Mouse (Mus musculus): Measurements from ENCODE around the gene Orc4. TPM values are rescaled to one million over a fixed set of nuclear protein-coding genes. Genes with fewer than 3 reads are reported as not detected.
"Not testable (repeated sequence)": the region's sequence is repeated elsewhere in the genome, so short reads cannot be mapped to it uniquely, and the experiment has no call there.

Gene Orc4
- polyA plus RNA-seq, 1 experiment, result 58.2 TPM

DNA sequence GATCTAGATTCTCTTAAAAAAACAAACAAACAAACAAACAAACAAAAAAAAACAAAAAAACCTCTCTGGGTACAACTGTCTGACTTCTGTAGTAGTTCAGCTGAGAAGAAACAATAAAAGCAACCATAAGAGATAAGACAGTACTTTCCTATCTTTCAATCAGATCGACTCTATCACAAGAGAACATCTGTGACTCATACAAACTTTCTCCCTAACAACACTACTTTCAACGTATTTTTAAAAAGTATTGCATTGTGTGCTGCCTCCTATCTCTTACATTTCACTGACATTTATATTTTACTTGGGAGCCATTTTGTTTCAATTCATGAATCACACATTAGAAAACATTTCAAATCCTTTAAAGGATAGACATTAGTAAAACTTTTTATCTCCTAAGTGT is 15.0 kb downstream of the Orc4 start:
- no peaks in the 10 kb centered on the region for H3K27me3 ChIP-seq (ENCODE audit: control insufficient read depth, insufficient read depth, low read length)
- DNase-seq, result no peak
- TF ChIP-seq CTCF (IDR thresholded peaks at IDR 0.05; ENCODE audit: borderline replicate concordance, insufficient read depth, low read depth, low read length) (no peak), POLR2A (IDR thresholded peaks at IDR 0.05; ENCODE audit: borderline replicate concordance, insufficient read depth, low read length) (no peak)
- H3K4me1 ChIP-seq (ENCODE audit: control insufficient read depth, insufficient read depth, low read length), result no peaks in the 10 kb centered on the region
- no peak overlapping the region for H3K4me3 ChIP-seq (replicated peaks; ENCODE audit: insufficient read depth, low read depth, low read length)
- H3K27ac ChIP-seq (ENCODE audit: insufficient read depth, low read length), result no peak overlapping the region
- WGBS, result 89% methylated on average over 2 of the region's 2 CpGs

- Histone ChIP-seq H3K4me3 (replicated peaks; ENCODE audit: insufficient read depth, low read depth, low read length) (no peak overlapping the region), H3K27me3 (ENCODE audit: control insufficient read depth, insufficient read depth, low read length) (no peaks in the 10 kb centered on the region), H3K27ac (ENCODE audit: insufficient read depth, low read length) (no peak overlapping the region), H3K4me1 (ENCODE audit: control insufficient read depth, insufficient read depth, low read length) (no peaks in the 10 kb centered on the region)
- no peak for DNase-seq
- TF ChIP-seq POLR2A (IDR thresholded peaks at IDR 0.05; ENCODE audit: borderline replicate concordance, insufficient read depth, low read length), result no peak
- no peak for TF ChIP-seq CTCF (IDR thresholded peaks at IDR 0.05; ENCODE audit: borderline replicate concordance, insufficient read depth, low read depth, low read length)
Observed at GRCm38 (mm10) chr2:48915832-48916231, 34.2 kb downstream of the Orc4 start.

- DNase-seq, result no peak
- no peak overlapping the region for H3K27ac ChIP-seq (ENCODE audit: insufficient read depth, low read length)
- H3K4me1 ChIP-seq (ENCODE audit: control insufficient read depth, insufficient read depth, low read length), result no peaks in the 10 kb centered on the region
- WGBS, result 49% methylated on average over 1 of the region's 1 CpGs
- H3K4me3 ChIP-seq (replicated peaks; ENCODE audit: insufficient read depth, low read depth, low read length), result no peak overlapping the region
- TF ChIP-seq CTCF (IDR thresholded peaks at IDR 0.05; ENCODE audit: borderline replicate concordance, insufficient read depth, low read depth, low read length), result 0 out of 2 replicates have a peak, but pooled peaks have one; percentile 35
- no peak for TF ChIP-seq POLR2A (IDR thresholded peaks at IDR 0.05; ENCODE audit: borderline replicate concordance, insufficient read depth, low read length)
- no peaks in the 10 kb centered on the region for H3K27me3 ChIP-seq (ENCODE audit: control insufficient read depth, insufficient read depth, low read length)
Observed at GRCm38 (mm10) chr2:48914185-48914584, 35.9 kb downstream of the Orc4 start.

- Histone ChIP-seq H3K4me3 (replicated peaks; ENCODE audit: insufficient read depth, low read depth, low read length) (no peak overlapping the region), H3K27me3 (ENCODE audit: control insufficient read depth, insufficient read depth, low read length) (no peaks in the 10 kb centered on the region), H3K4me1 (ENCODE audit: control insufficient read depth, insufficient read depth, low read length) (no peaks in the 10 kb centered on the region), H3K27ac (ENCODE audit: insufficient read depth, low read length) (no peak overlapping the region)
- DNase-seq, result peak in 1 of 2 experiments; percentile 21
- TF ChIP-seq POLR2A (IDR thresholded peaks at IDR 0.05; ENCODE audit: borderline replicate concordance, insufficient read depth, low read length) (no peak), CTCF (IDR thresholded peaks at IDR 0.05; ENCODE audit: borderline replicate concordance, insufficient read depth, low read depth, low read length) (peak; percentile 31; the same call in 1 of the 2 replicates)
- 41% methylated on average over 2 of the region's 2 CpGs for WGBS
Observed at GRCm38 (mm10) chr2:48908866-48909265, 41.2 kb downstream of the Orc4 start.

DNA sequence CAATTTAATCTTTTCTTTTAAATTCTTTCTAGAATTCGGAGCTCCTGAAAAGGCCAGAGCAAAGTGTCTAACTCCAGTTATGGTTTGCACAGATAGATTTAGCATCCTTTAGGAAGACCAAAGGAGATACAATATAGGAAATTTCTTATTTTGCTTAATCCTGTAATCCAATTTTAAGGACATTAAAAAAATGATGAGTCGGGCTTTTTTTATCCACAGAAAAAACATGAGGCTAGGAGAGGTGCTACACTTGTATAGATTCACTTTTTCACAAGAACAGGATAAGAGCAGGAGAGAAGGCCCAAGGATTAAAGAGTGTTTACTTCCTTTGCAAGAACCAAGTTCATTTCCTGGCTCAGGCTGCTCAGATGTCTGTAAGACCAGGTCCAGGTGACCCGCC is 54.9 kb downstream of the Orc4 start:
- DNase-seq, result no peak
- TF ChIP-seq CTCF (IDR thresholded peaks at IDR 0.05; ENCODE audit: borderline replicate concordance, insufficient read depth, low read depth, low read length) (no peak), POLR2A (IDR thresholded peaks at IDR 0.05; ENCODE audit: borderline replicate concordance, insufficient read depth, low read length) (no peak)
- Histone ChIP-seq H3K4me3 (replicated peaks; ENCODE audit: insufficient read depth, low read depth, low read length) (no peak overlapping the region), H3K27ac (ENCODE audit: insufficient read depth, low read length) (no peak overlapping the region), H3K27me3 (ENCODE audit: control insufficient read depth, insufficient read depth, low read length) (no peaks in the 10 kb centered on the region), H3K4me1 (ENCODE audit: control insufficient read depth, insufficient read depth, low read length) (no peaks in the 10 kb centered on the region)
- 96% methylated on average over 3 of the region's 3 CpGs for WGBS

GRCm38 (mm10) chr2:48885945-48886344 is 64.1 kb downstream of the Orc4 start:
- DNase-seq, result peak; percentile 46 to 64
- no peaks in the 10 kb centered on the region for H3K27me3 ChIP-seq (ENCODE audit: control insufficient read depth, insufficient read depth, low read length)
- H3K4me1 ChIP-seq (ENCODE audit: control insufficient read depth, insufficient read depth, low read length), result no peaks in the 10 kb centered on the region; the same call in 1 of the 2 replicates
- no peak overlapping the region for H3K27ac ChIP-seq (ENCODE audit: insufficient read depth, low read length)
- TF ChIP-seq CTCF (IDR thresholded peaks at IDR 0.05; ENCODE audit: borderline replicate concordance, insufficient read depth, low read depth, low read length), result peak; percentile 31; the same call in 1 of the 2 replicates
- TF ChIP-seq POLR2A (IDR thresholded peaks at IDR 0.05; ENCODE audit: borderline replicate concordance, insufficient read depth, low read length), result no peak
- no peak overlapping the region for H3K4me3 ChIP-seq (replicated peaks; ENCODE audit: insufficient read depth, low read depth, low read length)

- no peak overlapping the region for H3K4me3 ChIP-seq (replicated peaks; ENCODE audit: insufficient read depth, low read depth, low read length)
- H3K4me1 ChIP-seq (ENCODE audit: control insufficient read depth, insufficient read depth, low read length), result no peaks in the 10 kb centered on the region
- TF ChIP-seq POLR2A (IDR thresholded peaks at IDR 0.05; ENCODE audit: borderline replicate concordance, insufficient read depth, low read length), result no peak
- TF ChIP-seq CTCF (IDR thresholded peaks at IDR 0.05; ENCODE audit: borderline replicate concordance, insufficient read depth, low read depth, low read length), result no peak
- no peak overlapping the region for H3K27ac ChIP-seq (ENCODE audit: insufficient read depth, low read length)
- 88% methylated on average over 5 of the region's 5 CpGs for WGBS
- DNase-seq, result no peak
- H3K27me3 ChIP-seq (ENCODE audit: control insufficient read depth, insufficient read depth, low read length), result no peaks in the 10 kb centered on the region
Observed at GRCm38 (mm10) chr2:48868199-48868913, 81.7 kb downstream of the Orc4 start.

DNA sequence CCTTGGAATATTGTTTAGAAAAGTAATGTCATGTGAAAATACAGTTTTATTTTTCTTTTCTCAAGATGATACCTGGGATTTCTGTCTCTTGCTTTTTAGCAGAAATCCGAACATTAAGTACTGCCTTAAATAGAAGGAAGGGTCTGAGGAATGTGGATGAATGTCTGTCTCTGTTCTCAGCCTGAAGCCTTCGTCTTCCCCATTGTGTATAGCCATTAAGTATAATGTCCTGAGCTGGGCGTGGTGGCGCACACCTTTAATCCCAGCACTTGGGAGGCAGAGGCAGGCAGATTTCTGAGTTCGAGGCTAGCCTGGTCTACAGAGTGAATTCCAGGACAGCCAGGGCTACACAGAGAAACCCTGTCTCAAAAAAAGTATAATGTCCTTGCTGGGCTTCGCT is 84.5 kb downstream of the Orc4 start:
- not testable (repeated sequence) for DNase-seq; H3K4me3 ChIP-seq (replicated peaks; ENCODE audit: insufficient read depth, low read depth, low read length); H3K4me1 ChIP-seq (ENCODE audit: control insufficient read depth, insufficient read depth, low read length); H3K27ac ChIP-seq (ENCODE audit: insufficient read depth, low read length); H3K27me3 ChIP-seq (ENCODE audit: control insufficient read depth, insufficient read depth, low read length)
- WGBS, result 97% methylated on average over 6 of the region's 6 CpGs

Other genes starting within 250 kb of the Orc4 start
- 10.2 and 11.4 TPM in 2 replicates for gene Acvr2a, start 136.2 kb downstream of the Orc4 start, polyA plus RNA-seq (2012; rRNA removed)
- gene Mbd5, start 769 bp downstream of the Orc4 start, polyA plus RNA-seq (2012; rRNA removed), result 29.3 and 32.7 TPM in 2 replicates

All from cerebellum, adult 2 months (tissue).